Mouse (Mus musculus) heart, postnatal 4 days (tissue): ENCODE measurements at regions not wholly inside any gene's neighbourhood (a gene's known extent, or its start where the extent isn't known, plus 50 kb on each side); places are given as distances from the start of the nearest gene placed in this dataset.

ENCODE experiments used
- DNase-seq: peaks from one replicate; pipeline ENCODE4 v3.0.0; 2021

GRCm38 (mm10) chr15:85634322-85635141 is 52.3 kb upstream of the Wnt7b start:
- peak; percentile 100 for DNase-seq

DNA sequence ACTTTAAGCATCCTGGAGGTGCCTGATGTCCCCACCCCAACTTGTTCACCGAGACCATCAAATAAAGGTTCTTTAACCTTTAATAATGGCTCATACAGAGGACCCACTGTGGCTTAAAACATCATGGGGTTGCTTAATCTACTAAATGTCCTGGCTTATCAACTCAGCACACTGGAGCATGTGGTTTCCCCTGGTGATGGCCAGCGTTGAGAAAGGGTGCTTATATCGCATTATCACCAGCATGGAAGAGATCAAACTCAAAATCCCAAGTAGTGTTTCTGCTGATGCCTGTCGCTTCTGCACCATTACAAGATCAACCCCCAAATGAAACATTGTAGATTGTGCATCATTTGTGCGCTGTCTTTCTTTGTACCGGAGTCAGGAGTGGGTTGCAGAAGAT is 53.2 kb upstream of the Wnt7b start:
- no peak for DNase-seq

DNA sequence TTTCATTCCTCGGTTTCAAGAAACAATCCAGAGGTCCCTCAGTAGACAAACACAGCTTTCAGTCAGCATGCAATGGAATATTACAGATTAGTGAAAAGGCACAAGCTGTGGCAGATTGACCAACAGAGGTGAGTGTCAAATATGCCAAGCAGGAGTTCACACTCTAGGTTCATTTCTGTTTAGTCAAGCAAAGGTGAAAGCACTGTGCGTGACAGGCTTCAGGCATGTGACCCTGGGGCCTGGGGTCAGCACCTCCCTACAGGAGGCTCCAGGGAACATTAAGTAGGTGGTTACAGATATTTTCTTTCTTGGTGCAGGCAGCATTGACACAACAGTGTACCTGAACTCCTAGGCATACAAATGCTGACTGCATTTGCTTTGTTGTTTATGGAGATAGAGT is 57.3 kb upstream of the Wnt7b start:
- no peak for DNase-seq

GRCm38 (mm10) chr15:85641120-85642080 is 59.1 kb upstream of the Wnt7b start:
- DNase-seq: no peak

DNA sequence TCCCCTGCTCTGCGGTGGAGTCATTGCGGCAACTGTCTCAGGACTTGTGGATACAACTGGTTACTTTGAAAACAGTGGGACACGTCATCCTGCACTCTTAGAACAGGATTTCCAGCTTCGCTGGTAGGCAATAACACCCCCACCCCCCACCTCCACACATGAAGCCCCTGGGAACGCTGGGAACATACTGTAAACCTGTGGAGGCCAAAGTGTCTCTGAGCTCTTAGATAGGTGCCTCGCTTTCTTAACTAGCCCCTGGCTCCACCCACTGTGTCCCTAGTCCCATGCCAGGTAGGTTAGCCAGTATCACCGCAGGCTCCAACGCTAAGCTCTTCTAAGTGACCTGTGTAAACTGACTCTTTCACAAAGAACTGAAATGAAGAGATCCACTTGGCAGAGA is 63.1 kb upstream of the Wnt7b start:
- peak; percentile 32 for DNase-seq

GRCm38 (mm10) chr15:85645971-85646638 is 63.8 kb upstream of the Wnt7b start:
- DNase-seq: peak; percentile 81

DNA sequence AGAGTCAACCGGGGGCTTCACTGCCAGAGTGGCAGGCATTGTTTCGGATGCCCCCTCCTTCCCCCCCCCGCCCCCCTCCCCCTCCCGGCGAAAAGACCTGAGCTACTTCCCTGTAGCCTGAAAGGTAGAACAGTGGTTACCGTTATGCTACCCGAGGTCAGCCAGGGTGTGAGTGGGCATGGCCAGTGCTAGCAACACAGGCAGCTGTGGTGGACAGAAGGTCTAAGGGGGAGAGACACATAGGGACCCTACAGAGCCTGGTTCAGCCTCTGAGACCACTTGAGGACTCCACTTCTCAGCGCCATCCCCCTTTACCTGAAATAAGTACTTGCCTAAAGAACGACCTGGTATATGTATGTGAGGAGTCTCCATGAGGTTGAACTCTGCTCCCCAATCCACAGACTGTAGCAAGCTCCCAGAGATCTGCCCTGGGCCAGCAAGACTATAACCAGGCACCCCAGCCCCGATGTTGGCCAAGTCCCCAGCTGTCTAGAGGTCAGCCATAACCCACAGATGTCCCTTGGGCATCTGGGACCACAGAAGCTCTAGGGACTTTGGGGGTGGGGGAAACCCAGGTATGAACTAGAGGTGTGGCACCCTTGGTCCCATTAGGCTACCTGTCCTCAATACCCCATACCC is 64.5 kb upstream of the Wnt7b start:
- no peak for DNase-seq

GRCm38 (mm10) chr15:85647593-85647992 is 65.3 kb upstream of the Wnt7b start:
- DNase-seq: no peak

DNA sequence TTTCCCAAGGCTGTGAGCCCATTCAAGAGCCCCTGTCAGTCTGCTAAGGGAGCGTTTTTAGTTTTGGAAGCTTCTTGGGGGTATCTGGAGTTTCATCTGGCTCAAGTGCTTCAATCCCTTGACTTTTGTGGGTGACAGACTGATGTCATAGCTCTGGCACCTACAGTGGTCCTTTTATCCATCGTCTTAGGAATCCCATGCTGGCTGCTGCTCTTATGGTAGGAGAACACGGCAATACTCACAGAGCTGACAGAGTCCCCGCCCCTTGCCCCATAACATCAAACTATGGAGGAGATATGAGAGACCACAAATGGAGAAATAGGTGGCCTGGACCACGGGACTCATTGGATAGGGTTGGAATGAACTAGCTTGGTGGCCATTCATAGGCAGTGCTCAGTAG is 68.0 kb upstream of the Wnt7b start:
- no peak for DNase-seq

- DNase-seq: no peak
Measured at GRCm38 (mm10) chr15:85651718-85652420, 69.6 kb upstream of the Wnt7b start.

DNA sequence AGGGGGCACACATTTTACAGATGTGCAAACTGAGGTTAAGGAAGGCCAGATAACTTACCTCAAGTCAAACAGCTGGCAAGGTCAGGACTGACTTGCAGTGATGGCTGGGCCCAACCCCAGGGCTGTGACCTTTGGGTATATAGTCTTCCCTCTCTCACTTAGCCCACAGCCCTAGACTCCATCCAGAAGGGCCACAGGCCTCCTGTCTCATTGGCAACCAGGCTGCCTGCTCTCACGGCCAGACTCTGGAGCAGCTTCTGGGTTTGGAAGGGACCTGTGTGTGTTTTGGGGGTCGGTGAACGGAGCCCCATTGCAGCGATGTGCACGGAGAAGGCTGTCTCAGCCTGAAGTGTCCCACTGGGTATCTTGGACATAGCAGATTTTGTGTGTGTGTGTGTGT is 70.2 kb upstream of the Wnt7b start:
- no peak for DNase-seq

GRCm38 (mm10) chr15:85652871-85653337 is 70.6 kb upstream of the Wnt7b start:
- peak; percentile 14 for DNase-seq

DNA sequence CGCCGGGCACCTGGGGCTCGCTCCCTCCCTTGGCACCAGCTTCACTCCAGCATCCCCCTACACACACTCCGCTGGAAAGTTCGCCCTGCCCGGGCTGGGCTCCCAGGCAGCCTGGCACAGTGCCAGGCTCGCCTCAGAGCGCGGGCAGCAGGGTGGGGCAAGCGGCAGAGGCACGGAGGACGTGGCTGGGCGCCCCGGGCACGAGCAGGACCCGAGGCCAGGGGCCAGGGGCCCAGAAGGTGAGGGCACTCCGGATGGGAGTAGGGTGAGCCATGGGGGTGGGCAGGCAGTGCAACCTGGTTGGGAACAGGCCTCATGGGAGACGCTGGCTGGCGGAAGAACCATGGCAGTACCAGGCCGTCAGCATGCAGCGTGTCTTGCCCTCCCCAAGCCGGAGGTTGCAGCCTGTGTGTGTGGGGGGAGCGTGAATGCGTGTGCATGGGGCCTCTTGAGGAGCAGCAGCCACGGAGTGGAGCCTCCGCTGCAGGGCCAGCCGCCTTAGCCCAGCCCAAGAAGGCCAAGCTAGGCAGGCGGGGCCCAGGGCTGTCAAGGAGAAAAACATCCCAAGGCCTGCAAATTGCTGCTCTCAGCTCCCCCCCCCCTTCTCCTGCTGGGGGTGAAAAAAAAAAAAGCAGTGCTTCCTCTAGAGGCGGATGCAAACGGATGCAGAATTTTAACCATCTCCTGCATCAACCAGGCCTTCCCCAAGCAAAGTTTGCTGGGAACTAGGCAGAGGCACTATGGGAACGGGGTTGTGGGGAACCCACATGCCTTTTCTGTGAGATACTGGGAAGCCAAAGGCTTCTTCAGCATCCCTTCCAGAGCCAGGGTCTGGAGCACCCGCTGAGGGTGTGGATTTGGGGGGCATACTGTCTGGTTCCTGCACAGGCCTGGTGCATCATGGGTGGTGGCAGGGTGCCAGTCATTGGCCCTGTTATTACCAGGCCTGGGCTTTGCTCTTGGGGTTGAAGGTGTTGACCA is 71.4 kb upstream of the Wnt7b start:
- peak; percentile 89 for DNase-seq

GRCm38 (mm10) chr15:85654791-85655190 is 72.5 kb upstream of the Wnt7b start:
- DNase-seq: no peak

- peak; percentile 28 for DNase-seq
Measured at GRCm38 (mm10) chr15:85655751-85656167, 73.5 kb upstream of the Wnt7b start.

DNA sequence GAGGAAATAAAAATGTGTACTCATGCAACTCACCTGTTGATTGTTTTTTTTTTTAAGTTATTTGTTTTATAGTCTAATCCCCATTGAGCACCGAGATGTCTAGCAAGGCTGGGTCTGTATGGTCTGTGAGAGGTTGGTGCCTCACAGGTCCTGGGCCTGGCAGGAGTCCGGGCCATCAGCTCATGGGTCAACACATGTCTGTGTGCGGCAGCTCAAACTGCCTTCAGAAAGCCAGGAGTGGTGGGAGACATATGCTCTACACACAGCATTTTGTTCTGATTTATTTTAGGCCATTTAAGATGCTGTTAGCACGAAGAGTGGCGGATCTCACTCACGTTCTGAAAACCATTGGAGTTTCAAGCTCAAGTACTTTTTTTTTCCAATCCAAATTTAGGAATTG is 74.6 kb upstream of the Wnt7b start:
- no peak for DNase-seq

- DNase-seq: peak; percentile 28
Measured at GRCm38 (mm10) chr15:85657441-85657989, 75.2 kb upstream of the Wnt7b start.

DNA sequence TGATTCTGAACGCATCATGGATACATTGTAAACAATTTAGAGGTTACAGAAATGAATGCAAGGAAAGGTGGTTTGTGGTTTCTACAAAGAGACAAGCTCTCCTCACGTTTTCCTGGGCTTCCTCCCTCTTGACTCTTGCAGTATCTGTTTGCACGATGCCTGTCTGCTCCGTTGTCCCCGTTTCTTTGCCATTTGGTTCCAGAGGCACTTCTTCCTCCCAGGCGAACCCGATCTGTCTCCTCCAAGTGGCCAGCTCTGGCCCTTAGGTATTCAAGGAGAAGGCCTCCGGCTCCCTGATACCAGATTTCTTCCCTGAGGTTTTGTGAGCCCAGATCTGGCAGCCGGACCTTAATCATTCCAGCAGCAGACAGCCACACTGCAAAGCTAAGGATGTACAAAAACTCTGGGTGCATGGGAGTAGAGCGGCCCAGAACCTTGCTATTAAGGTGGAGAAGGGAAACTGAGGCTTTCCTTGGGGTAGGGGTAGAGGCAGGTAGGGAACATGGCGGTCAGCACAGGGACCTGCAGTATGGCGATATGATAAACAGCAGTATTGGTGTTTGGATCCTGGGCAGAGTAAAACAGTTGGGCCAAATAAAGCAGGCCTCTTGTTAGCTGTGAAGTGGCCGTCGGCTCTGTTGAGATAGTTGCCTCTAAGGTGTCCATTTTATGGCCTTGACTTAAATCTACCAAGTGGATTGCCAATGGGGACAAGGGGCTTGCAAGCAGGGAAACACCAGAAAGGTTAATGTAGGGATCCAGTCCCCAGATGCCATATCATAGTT is 76.0 kb upstream of the Wnt7b start:
- no peak for DNase-seq
